Mouse (Mus musculus) kidney, postnatal 25 days (tissue): ENCODE results near the gene Gm17428.

Source experiments
- DNase-seq, 2 experiments: peaks; one replicate each; pipeline ENCODE4 v3.0.0; 2021; ENCODE audit warnings: mixed read lengths in 2 of 2

Gm17428 gene

GRCm38 (mm10) chr14:55014991-55015766 lies 38.4 kb downstream of the Gm17428 start, which contains the start of gene Ngdn:
Ngdn (plus strand) TSS chr14:55015454.
- DNase-seq = peak; percentile 98

GRCm38 (mm10) chr14:55015767-55016111 lies 39.0 kb downstream of the Gm17428 start:
- peak in 1 of 2 experiments; percentile 18 for DNase-seq

- DNase-seq = no peak
Measured at GRCm38 (mm10) chr14:55016876-55017275, 40.1 kb downstream of the Gm17428 start.

- DNase-seq = no peak
Measured at GRCm38 (mm10) chr14:55020394-55020793, 43.7 kb downstream of the Gm17428 start.

GRCm38 (mm10) chr14:55023011-55023410 lies 46.3 kb downstream of the Gm17428 start:
- no peak for DNase-seq

- DNase-seq = peak; percentile 65 to 73
Measured at GRCm38 (mm10) chr14:55024236-55024635, 47.5 kb downstream of the Gm17428 start.

- DNase-seq = no peak
Measured at GRCm38 (mm10) chr14:55025527-55025926, 48.8 kb downstream of the Gm17428 start.
